Mouse (Mus musculus): ENCODE data around the gene Otx2. TPM values are rescaled to one million over a fixed set of nuclear protein-coding genes. Genes with fewer than 3 reads are reported as not detected.

Gene Otx2
- polyA plus RNA-seq, 1 experiment from 2014 or later, result not detected

DNA sequence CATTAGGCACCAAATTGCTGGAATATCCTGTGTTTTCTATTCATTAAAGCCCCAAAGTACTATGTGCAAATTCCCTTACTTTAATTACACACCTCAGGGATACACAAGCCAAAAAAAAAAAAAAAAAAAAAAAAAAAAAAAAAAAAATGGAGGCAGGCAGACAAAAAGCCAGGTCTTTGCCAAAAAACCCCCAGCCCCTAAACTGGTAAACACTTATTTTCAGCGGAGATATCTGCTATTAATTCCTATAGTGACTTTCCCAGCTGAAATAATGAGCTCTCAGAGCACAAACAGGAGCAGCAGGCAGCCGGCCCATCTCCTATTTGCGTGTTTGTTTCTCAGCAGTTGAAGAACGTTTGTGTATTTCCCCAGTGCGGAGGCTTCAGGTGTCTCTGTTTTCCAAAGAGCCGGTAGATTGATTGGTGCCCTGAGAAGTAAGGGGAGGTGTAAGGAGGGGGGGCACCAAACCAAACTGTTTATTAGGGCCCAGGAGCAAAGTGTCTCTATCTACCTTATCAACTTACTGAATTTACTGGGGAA lies 34.3 kb upstream of the Otx2 start:
- Histone ChIP-seq H3K4me1 (ENCODE audit: control insufficient read depth, insufficient read depth, low read length) (no peaks in the 10 kb centered on the region), H3K9ac (replicated peaks; ENCODE audit: low read depth, low read length) (no peak overlapping the region), H3K9me3 (ENCODE audit: control insufficient read depth, low read depth, low read length) (no peaks in the 10 kb centered on the region), H3K4me2 (replicated peaks; ENCODE audit: low read depth, low read length) (no peak overlapping the region), H3K36me3 (ENCODE audit: control insufficient read depth, insufficient read depth, low read length) (no peaks in the 10 kb centered on the region), H3K27ac (ENCODE audit: low read length) (no peak overlapping the region), H3K4me3 (ENCODE audit: low read depth, low read length) (no peak overlapping the region), H3K27me3 (ENCODE audit: control insufficient read depth, insufficient read depth, low read length) (peaks cover 11% of the 10 kb centered on the region; the same call in 1 of the 2 replicates)
- no peak for ATAC-seq (ENCODE audit: insufficient number of reproducible peaks, insufficient read depth, low FRiP score, low read depth)
- 9% methylated on average over 6 of the region's 6 CpGs for WGBS

DNA sequence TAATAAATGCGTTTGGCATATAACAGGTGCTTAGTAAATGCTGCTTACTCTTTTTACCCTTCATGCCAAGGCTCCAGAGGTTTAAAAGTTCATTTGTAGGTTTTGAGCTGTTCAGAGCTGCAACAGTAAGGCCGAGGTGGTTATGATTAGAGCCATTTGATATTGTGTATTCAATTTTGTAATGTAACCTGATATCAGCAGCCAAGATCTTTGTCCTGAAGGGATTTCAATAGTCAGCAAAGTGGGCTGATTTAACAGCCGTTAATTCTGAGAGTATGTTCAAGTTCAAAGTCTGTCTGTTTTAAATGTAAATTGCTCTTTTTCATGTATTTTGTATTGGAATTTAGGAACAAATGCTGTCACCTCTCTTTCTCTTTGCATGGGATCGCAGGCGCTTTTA lies 33.8 kb upstream of the Otx2 start:
- Histone ChIP-seq H3K27ac (ENCODE audit: low read length) (no peak overlapping the region), H3K36me3 (ENCODE audit: control insufficient read depth, insufficient read depth, low read length) (no peaks in the 10 kb centered on the region), H3K9me3 (ENCODE audit: control insufficient read depth, low read depth, low read length) (no peaks in the 10 kb centered on the region), H3K27me3 (ENCODE audit: control insufficient read depth, insufficient read depth, low read length) (peaks cover 11% of the 10 kb centered on the region; the same call in 1 of the 2 replicates), H3K4me3 (ENCODE audit: low read depth, low read length) (no peak overlapping the region), H3K9ac (replicated peaks; ENCODE audit: low read depth, low read length) (no peak overlapping the region), H3K4me2 (replicated peaks; ENCODE audit: low read depth, low read length) (no peak overlapping the region), H3K4me1 (ENCODE audit: control insufficient read depth, insufficient read depth, low read length) (no peaks in the 10 kb centered on the region)
- WGBS, result 63% methylated on average over 5 of the region's 5 CpGs
- no peak for ATAC-seq (ENCODE audit: insufficient number of reproducible peaks, insufficient read depth, low FRiP score, low read depth)

DNA sequence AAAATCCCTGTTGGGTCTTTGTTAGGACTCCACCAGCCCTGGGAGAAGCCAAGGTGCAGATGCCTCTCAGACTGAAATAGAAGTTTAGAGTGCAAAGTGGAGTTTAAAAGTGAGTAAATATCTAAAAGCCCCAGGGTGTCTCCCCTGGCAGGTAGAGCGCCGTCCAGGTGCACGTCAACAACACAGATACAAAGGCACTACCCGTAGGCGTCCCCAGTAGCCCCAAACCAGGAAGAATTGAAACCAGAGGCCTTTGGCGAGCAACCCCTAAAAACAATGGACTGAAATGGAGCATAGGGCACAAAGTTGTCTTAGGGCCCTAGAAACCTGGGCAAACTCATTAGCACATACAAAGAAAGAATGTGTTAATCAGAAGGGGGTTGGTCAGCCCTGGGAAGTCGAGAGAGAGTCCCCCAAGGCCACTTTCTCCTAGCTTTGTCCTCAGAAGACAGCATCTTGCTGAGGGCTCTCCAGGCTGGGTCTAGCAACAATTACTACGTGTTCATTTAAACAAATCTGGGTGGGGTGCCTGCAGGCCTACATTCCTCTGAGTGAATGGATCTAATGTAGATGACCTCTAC lies 27.3 kb upstream of the Otx2 start:
- WGBS, result 44% methylated on average over 8 of the region's 8 CpGs
- ATAC-seq (ENCODE audit: insufficient number of reproducible peaks, insufficient read depth, low FRiP score, low read depth), result no peak
- Histone ChIP-seq H3K27me3 (ENCODE audit: control insufficient read depth, insufficient read depth, low read length) (no peaks in the 10 kb centered on the region), H3K9me3 (ENCODE audit: control insufficient read depth, low read depth, low read length) (no peaks in the 10 kb centered on the region), H3K4me1 (ENCODE audit: control insufficient read depth, insufficient read depth, low read length) (no peaks in the 10 kb centered on the region), H3K27ac (ENCODE audit: low read length) (no peak overlapping the region), H3K9ac (replicated peaks; ENCODE audit: low read depth, low read length) (no peak overlapping the region), H3K4me2 (replicated peaks; ENCODE audit: low read depth, low read length) (no peak overlapping the region), H3K36me3 (ENCODE audit: control insufficient read depth, insufficient read depth, low read length) (no peaks in the 10 kb centered on the region), H3K4me3 (ENCODE audit: low read depth, low read length) (no peak overlapping the region)

DNA sequence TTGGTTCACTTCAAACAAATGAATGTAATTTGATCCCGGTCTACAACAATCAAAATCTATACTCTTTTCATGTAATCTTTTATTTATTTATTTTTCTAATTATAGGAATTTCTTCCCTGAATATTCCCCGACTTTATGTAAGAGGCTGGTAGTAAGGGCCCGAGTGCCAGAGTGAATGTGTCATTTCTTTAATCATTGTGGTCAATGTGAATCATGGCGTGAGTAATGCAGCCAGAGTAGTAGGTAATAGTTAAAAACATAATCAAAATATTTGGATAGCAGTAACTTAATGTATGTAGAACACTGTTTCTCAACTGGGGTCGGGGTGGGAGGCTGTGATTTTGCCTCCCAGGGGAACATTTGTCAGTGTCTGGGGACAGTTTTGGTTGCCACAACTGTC lies 6.0 kb upstream of the Otx2 start:
- Histone ChIP-seq H3K9ac (replicated peaks; ENCODE audit: low read depth, low read length) (no peak overlapping the region), H3K36me3 (ENCODE audit: control insufficient read depth, insufficient read depth, low read length) (no peaks in the 10 kb centered on the region), H3K4me1 (ENCODE audit: control insufficient read depth, insufficient read depth, low read length) (no peaks in the 10 kb centered on the region), H3K4me3 (ENCODE audit: low read depth, low read length) (no peak overlapping the region), H3K9me3 (ENCODE audit: control insufficient read depth, low read depth, low read length) (no peaks in the 10 kb centered on the region), H3K27me3 (ENCODE audit: control insufficient read depth, insufficient read depth, low read length) (peaks cover 33% of the 10 kb centered on the region), H3K27ac (ENCODE audit: low read length) (no peak overlapping the region), H3K4me2 (replicated peaks; ENCODE audit: low read depth, low read length) (no peak overlapping the region)
- WGBS, result 59% methylated on average over 5 of the region's 5 CpGs
- no peak for ATAC-seq (ENCODE audit: insufficient number of reproducible peaks, insufficient read depth, low FRiP score, low read depth)

DNA sequence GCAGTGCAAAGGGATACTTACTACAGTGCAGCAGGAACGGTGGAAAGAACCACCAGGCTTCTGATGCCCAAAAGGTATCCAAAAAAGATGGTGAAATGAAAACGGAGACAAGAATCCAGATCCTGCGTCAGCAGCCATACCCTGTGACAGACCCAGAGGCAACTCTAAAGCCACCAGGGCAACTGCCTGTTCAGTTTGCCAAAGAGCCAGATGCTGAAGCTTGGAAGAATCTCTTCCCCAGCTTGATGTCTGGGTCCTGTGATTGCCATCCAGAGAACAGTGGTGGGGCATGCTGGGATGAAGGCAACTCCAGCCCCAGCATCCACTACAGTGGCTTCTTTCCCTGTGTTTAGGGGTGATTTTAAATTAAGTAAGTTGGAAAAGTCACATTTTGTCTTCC lies 5.1 kb upstream of the Otx2 start:
- Histone ChIP-seq H3K4me1 (ENCODE audit: control insufficient read depth, insufficient read depth, low read length) (0 out of 2 replicates have a peak, but pooled peaks cover 3% of the 10 kb centered on the region), H3K4me2 (replicated peaks; ENCODE audit: low read depth, low read length) (no peak overlapping the region), H3K9ac (replicated peaks; ENCODE audit: low read depth, low read length) (no peak overlapping the region), H3K9me3 (ENCODE audit: control insufficient read depth, low read depth, low read length) (no peaks in the 10 kb centered on the region), H3K27me3 (ENCODE audit: control insufficient read depth, insufficient read depth, low read length) (peaks cover 43% of the 10 kb centered on the region), H3K4me3 (ENCODE audit: low read depth, low read length) (no peak overlapping the region), H3K36me3 (ENCODE audit: control insufficient read depth, insufficient read depth, low read length) (no peaks in the 10 kb centered on the region), H3K27ac (ENCODE audit: low read length) (no peak overlapping the region)
- no peak for ATAC-seq (ENCODE audit: insufficient number of reproducible peaks, insufficient read depth, low FRiP score, low read depth)
- WGBS, result 85% methylated on average over 3 of the region's 3 CpGs

DNA sequence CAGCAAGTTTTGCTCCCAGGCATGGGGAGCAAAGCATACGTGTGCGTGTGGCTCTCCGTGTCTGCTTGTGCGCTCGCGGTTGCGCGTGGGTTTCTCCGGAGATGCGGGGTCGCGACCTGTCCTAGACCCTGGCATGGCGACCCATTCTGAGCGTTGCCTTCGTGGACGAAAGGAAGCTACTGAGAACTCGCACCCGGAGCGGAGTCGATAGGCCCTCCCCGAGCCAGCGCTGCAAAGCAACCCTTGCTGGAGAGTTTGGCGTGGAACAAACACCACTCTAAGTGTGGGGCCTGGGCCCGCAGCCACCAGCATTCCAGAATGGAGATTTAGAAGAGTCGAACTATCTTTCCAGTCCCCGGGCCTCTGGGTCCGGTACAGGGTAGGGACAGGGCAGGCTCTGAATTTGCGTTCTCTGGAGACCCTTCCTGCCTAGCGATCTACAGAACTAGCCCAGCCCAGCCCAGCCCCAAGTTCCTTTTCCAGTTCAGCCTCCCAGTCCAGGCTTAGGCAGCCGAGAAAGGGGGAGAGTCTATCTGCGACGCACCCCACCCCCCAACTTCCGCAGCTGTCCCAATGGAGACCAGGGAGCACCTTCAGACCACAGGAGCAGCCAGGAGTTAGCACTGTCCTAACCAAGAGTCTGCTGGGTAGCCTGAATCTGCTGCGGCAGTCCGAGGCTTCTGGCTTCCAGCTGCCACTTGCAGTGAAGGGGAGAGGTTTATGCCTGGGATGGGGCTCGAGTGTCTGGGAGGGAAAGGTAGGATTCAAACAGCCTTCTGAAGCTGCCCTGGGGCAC lies 615 bp upstream of the Otx2 start:
- ATAC-seq (ENCODE audit: insufficient number of reproducible peaks, insufficient read depth, low FRiP score, low read depth), result no peak
- Histone ChIP-seq H3K4me3 (ENCODE audit: low read depth, low read length) (no peak overlapping the region), H3K9ac (replicated peaks; ENCODE audit: low read depth, low read length) (no peak overlapping the region), H3K36me3 (ENCODE audit: control insufficient read depth, insufficient read depth, low read length) (no peaks in the 10 kb centered on the region), H3K4me1 (ENCODE audit: control insufficient read depth, insufficient read depth, low read length) (0 out of 2 replicates have a peak, but pooled peaks cover 3% of the 10 kb centered on the region), H3K27ac (ENCODE audit: low read length) (no peak overlapping the region), H3K27me3 (ENCODE audit: control insufficient read depth, insufficient read depth, low read length) (peaks cover 74% of the 10 kb centered on the region), H3K9me3 (ENCODE audit: control insufficient read depth, low read depth, low read length) (no peaks in the 10 kb centered on the region), H3K4me2 (replicated peaks; ENCODE audit: low read depth, low read length) (no peak overlapping the region)
- 3% methylated on average over 36 of the region's 36 CpGs for WGBS

DNA sequence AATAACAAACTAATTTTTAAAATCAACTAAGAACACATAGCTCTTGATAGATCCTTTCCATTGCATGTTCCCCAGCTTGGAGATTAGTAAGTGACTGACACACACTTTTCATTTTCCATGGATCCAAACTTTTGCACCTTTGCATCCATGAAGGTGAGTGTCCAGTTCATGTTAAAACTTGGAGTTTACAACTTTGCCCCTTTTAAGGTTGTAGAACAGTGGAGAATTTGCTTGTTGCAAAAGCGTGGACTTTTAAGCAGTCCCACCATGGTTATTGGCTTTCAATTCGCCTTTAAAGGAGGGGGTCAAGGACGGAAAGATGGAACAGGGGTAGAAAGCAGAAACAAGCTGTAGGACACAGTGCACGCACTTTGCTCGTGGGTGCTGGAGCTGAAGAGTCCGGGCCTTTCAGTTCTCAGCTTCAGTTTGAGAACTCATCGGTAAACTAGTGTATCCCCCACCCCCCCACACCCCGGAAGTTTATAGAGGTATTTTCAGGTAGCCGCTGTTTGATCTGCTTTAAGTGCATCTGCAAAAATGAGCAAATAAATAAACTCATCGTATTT lies 925 bp downstream of the Otx2 start:
- Histone ChIP-seq H3K9me3 (ENCODE audit: control insufficient read depth, low read depth, low read length) (no peaks in the 10 kb centered on the region), H3K27me3 (ENCODE audit: control insufficient read depth, insufficient read depth, low read length) (peaks cover 78% of the 10 kb centered on the region), H3K27ac (ENCODE audit: low read length) (no peak overlapping the region), H3K4me2 (replicated peaks; ENCODE audit: low read depth, low read length) (no peak overlapping the region), H3K4me3 (ENCODE audit: low read depth, low read length) (no peak overlapping the region), H3K36me3 (ENCODE audit: control insufficient read depth, insufficient read depth, low read length) (no peaks in the 10 kb centered on the region), H3K4me1 (ENCODE audit: control insufficient read depth, insufficient read depth, low read length) (0 out of 2 replicates have a peak, but pooled peaks cover 3% of the 10 kb centered on the region), H3K9ac (replicated peaks; ENCODE audit: low read depth, low read length) (no peak overlapping the region)
- no peak for ATAC-seq (ENCODE audit: insufficient number of reproducible peaks, insufficient read depth, low FRiP score, low read depth)
- 14% methylated on average over 10 of the region's 10 CpGs for WGBS

DNA sequence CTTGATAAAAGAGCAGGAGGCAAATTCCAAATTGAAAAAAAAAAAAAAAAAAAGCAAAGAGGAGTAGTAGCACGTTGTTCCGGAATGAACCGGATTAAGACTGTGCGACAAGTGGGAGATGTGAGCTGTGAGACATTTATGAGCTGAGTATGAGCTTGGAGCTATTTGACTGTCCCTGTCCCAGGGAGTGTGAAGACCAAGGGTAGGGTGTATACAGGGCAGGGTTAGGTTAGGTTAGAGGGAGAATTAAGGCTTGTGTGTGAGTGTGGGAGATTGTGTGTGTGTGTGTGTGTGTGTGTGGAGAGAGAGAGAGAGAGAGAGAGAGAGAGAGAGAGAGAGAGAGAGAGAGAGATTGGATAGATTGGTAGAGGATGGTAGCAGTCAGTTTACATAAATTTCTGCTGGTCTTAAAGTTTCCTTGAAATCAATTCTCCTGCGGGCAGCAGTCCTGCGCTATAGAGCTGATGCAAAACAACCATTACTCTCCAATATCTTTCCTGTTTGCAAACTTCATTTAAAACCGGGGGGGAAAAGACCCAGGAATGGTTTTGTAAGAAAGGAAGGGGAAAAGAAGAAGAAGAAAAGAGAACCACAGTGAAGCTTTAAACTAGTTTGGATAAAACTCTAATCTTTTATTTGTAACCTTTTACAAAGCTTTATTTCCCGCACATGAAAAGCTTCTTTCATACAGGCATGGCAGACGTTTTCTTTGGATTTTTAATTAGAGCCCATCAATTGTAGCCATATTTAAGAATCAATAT lies 2.0 kb downstream of the Otx2 start:
- no peak for ATAC-seq (ENCODE audit: insufficient number of reproducible peaks, insufficient read depth, low FRiP score, low read depth)
- Histone ChIP-seq H3K27me3 (ENCODE audit: control insufficient read depth, insufficient read depth, low read length) (peaks cover 84% of the 10 kb centered on the region), H3K36me3 (ENCODE audit: control insufficient read depth, insufficient read depth, low read length) (no peaks in the 10 kb centered on the region), H3K4me1 (ENCODE audit: control insufficient read depth, insufficient read depth, low read length) (0 out of 2 replicates have a peak, but pooled peaks cover 3% of the 10 kb centered on the region), H3K4me3 (ENCODE audit: low read depth, low read length) (no peak overlapping the region), H3K27ac (ENCODE audit: low read length) (no peak overlapping the region), H3K4me2 (replicated peaks; ENCODE audit: low read depth, low read length) (no peak overlapping the region), H3K9ac (replicated peaks; ENCODE audit: low read depth, low read length) (no peak overlapping the region), H3K9me3 (ENCODE audit: control insufficient read depth, low read depth, low read length) (no peaks in the 10 kb centered on the region)
- 39% methylated on average over 9 of the region's 9 CpGs for WGBS

Data from stomach, embryonic 14.5 days (tissue).